Mouse (Mus musculus) lung, embryonic 16.5 days (tissue): ENCODE results near the gene Hist1h2bf. TPM values are rescaled to one million over a fixed set of nuclear protein-coding genes. Genes with fewer than 3 reads are reported as not detected.
"Not testable (repeated sequence)": the region's sequence is repeated elsewhere in the genome, so short reads cannot be mapped to it uniquely, and the experiment has no call there.

ENCODE experiments used
- ATAC-seq: fragments of 200-750 bp; cut with Nextera tagmentation; 2 replicates; pipeline ENCODE4 v1.8.0; 2017; ENCODE audit warnings: low read depth, mild to moderate bottlenecking, moderate library complexity
- H3K27ac ChIP-seq: fragments of 300-500 bp; sonication (generic); 2 replicates; pipeline ENCODE4 v1.5.1; 2014; ENCODE audit warnings: mild to moderate bottlenecking, control low read depth, low read length
- H3K27me3 ChIP-seq: fragments of 300-500 bp; sonication (generic); 2 replicates; pipeline ENCODE4 v1.6.1; 2014; ENCODE audit warnings: low read depth, low read length, mixed read lengths; ENCODE audit not compliant: control insufficient read depth, insufficient read depth
- H3K36me3 ChIP-seq: fragments of 300-500 bp; sonication (generic); 2 replicates; pipeline ENCODE4 v1.6.1; 2014; ENCODE audit warnings: low read length; ENCODE audit not compliant: control insufficient read depth, insufficient read depth
- H3K4me1 ChIP-seq: fragments of 300-500 bp; sonication (generic); replicated peaks from 2 replicates; pipeline ENCODE4 v1.6.1; 2014; ENCODE audit warnings: low read length, mixed read lengths; ENCODE audit not compliant: control insufficient read depth, insufficient read depth
- H3K4me2 ChIP-seq: fragments of 300-500 bp; sonication (generic); 2 replicates; pipeline ENCODE4 v1.6.1; 2014; ENCODE audit warnings: low read depth, low read length, control low read depth
- H3K4me3 ChIP-seq: fragments of 300-500 bp; sonication (generic); 2 replicates; pipeline ENCODE4 v1.5.1; 2014; ENCODE audit warnings: mild to moderate bottlenecking, low read length, control low read depth
- H3K9ac ChIP-seq: fragments of 300-500 bp; sonication (generic); 2 replicates; pipeline ENCODE4 v1.6.1; 2014; ENCODE audit warnings: low read length, control low read depth
- H3K9me3 ChIP-seq: fragments of 300-500 bp; sonication (generic); 2 replicates; pipeline ENCODE4 v1.6.1; 2016; ENCODE audit warnings: low read length; ENCODE audit not compliant: control insufficient read depth
- WGBS: fragments of 180-500 bp; shearing (Covaris S2); extraction: QIAGEN DNeasy Blood & Tissue Kit; methylation state at CpG from one replicate; pipeline ENCODE4 v1.1.7; 2014; 5-methylcytosine and 5-hydroxymethylcytosine counted together
- polyA plus RNA-seq: library from polyadenylated mRNA; unstranded; fragments of >200 nt; fragmentation: Nextera tagmentation; extraction: Ambion mirVana; gene quantifications from 2 replicates; pipeline ENCODE4 v1.2.1, GENCODE M21; 2015

Gene Hist1h2bf
- polyA plus RNA-seq, 1 experiment from 2014 or later: 4.8 TPM

- no peaks in the 10 kb centered on the region for H3K36me3 ChIP-seq
- peak overlapping the region; percentile 87 for H3K27ac ChIP-seq
- H3K4me1 ChIP-seq: no peaks in the 10 kb centered on the region
- H3K4me2 ChIP-seq: no peak overlapping the region
- 74% methylated on average over 7 of the region's 7 CpGs for WGBS
- H3K9me3 ChIP-seq: no peaks in the 10 kb centered on the region
- H3K4me3 ChIP-seq: no peak overlapping the region
- H3K27me3 ChIP-seq: no peaks in the 10 kb centered on the region
- ATAC-seq: no peak
- H3K9ac ChIP-seq: no peak overlapping the region
These were observed 18.6 kb upstream of the Hist1h2bf start for GRCm38 (mm10) chr13:23592614-23593013.

- not testable (repeated sequence) for H3K36me3 ChIP-seq, H3K27me3 ChIP-seq, ATAC-seq, H3K4me3 ChIP-seq, H3K4me1 ChIP-seq, H3K4me2 ChIP-seq, H3K9me3 ChIP-seq, H3K27ac ChIP-seq, H3K9ac ChIP-seq
- 82% methylated on average over 7 of the region's 7 CpGs for WGBS
These were observed 17.9 kb upstream of the Hist1h2bf start for GRCm38 (mm10) chr13:23591886-23592285.

GRCm38 (mm10) chr13:23591206-23591605, 17.2 kb upstream of the Hist1h2bf start:
- H3K36me3 ChIP-seq: no peaks in the 10 kb centered on the region
- H3K27me3 ChIP-seq: no peaks in the 10 kb centered on the region
- H3K9me3 ChIP-seq: no peaks in the 10 kb centered on the region
- no peak overlapping the region for H3K27ac ChIP-seq
- peaks cover 3% of the 10 kb centered on the region; the same call in 1 of the 2 replicates for H3K4me1 ChIP-seq
- H3K4me3 ChIP-seq: no peak overlapping the region
- no peak overlapping the region for H3K4me2 ChIP-seq
- ATAC-seq: no peak
- 90% methylated on average over 7 of the region's 7 CpGs for WGBS
- no peak overlapping the region for H3K9ac ChIP-seq

- WGBS: 0% methylated on average over 1 of the region's 1 CpGs
These were observed 12.9 kb upstream of the Hist1h2bf start for GRCm38 (mm10) chr13:23586940-23587225.

GRCm38 (mm10) chr13:23586099-23586939, 12.3 kb upstream of the Hist1h2bf start:
- Histone ChIP-seq H3K9me3 (no peaks in the 10 kb centered on the region), H3K4me1 (peaks cover 21% of the 10 kb centered on the region), H3K27me3 (no peaks in the 10 kb centered on the region), H3K36me3 (no peaks in the 10 kb centered on the region), H3K27ac (peak overlapping the region; percentile 98), H3K4me3 (peak overlapping the region; percentile 41), H3K4me2 (peak overlapping the region; percentile 70), H3K9ac (peak overlapping the region; percentile 69)
- no peak for ATAC-seq
- 1% methylated on average over 22 of the region's 22 CpGs for WGBS

More at GRCm38 (mm10) chr13:23586940-23587225, 12.9 kb upstream of the Hist1h2bf start:
- Histone ChIP-seq H3K9ac (peak overlapping the region; percentile 69), H3K27me3 (no peaks in the 10 kb centered on the region), H3K36me3 (no peaks in the 10 kb centered on the region), H3K27ac (peak overlapping the region; percentile 98), H3K9me3 (no peaks in the 10 kb centered on the region), H3K4me1 (peaks cover 21% of the 10 kb centered on the region), H3K4me3 (peak overlapping the region; percentile 41), H3K4me2 (peak overlapping the region; percentile 70)
- no peak for ATAC-seq

- Histone ChIP-seq H3K9ac (peak overlapping the region; percentile 80), H3K4me1 (peaks cover 26% of the 10 kb centered on the region), H3K4me2 (peak overlapping the region; percentile 83), H3K27ac (peak overlapping the region; percentile 98), H3K4me3 (peak overlapping the region; percentile 51)
- not testable (repeated sequence) for H3K9me3 ChIP-seq, H3K36me3 ChIP-seq, H3K27me3 ChIP-seq
- peak; percentile 87 for ATAC-seq
- 2% methylated on average over 29 of the region's 36 CpGs for WGBS
These were observed 11.6 kb upstream of the Hist1h2bf start for GRCm38 (mm10) chr13:23585442-23586098.

DNA sequence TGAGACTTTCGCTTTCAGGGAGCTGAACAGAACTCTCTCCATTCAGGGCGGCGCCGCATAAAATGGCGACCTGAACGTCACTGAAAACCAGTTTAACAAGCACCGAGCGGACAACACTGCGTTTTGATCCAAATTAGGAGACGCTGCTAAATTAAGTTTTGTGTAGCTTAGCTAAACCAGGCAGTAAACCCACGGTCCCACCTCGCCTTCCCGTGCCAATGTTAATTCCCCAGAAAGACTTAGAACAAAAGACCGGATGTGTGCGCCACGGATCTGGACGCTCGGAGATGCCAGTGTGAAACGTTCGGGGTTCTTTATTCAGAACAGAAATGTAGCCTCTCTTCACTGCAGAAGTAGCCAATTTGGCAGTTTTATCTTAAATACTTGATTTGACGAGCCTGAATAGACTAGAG, 11.0 kb upstream of the Hist1h2bf start:
- H3K27ac ChIP-seq: peak overlapping the region; percentile 98
- peak overlapping the region; percentile 80 for H3K9ac ChIP-seq
- H3K36me3 ChIP-seq: no peaks in the 10 kb centered on the region
- peaks cover 26% of the 10 kb centered on the region for H3K4me1 ChIP-seq
- no peaks in the 10 kb centered on the region for H3K27me3 ChIP-seq
- ATAC-seq: 0 out of 2 replicates have a peak, but pooled peaks have one; percentile 6
- H3K4me2 ChIP-seq: peak overlapping the region; percentile 83
- H3K9me3 ChIP-seq: no peaks in the 10 kb centered on the region
- WGBS: under 1% methylated on average over 21 of the region's 21 CpGs
- H3K4me3 ChIP-seq: peak overlapping the region; percentile 51

DNA sequence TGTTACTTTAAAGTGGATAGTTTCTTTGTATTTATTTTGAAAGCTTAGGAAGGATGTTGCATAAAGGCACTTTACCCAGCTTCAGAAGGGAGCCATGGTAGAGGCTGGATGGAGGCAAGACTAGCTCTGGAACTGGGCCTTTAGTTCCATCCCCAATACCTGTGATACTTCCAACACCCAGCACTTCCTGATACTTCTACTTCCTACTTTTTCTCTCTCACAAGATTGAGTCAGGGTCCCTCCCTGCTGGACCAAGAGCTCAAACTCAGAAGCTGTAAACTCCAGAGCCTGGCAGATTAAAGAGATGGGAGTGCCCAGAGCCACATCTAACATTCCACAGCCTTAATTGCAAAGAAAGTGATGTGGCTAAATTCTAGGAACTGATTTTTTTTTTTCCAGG, 10.3 kb upstream of the Hist1h2bf start:
- Histone ChIP-seq H3K4me2 (peak overlapping the region; percentile 83), H3K9me3 (no peaks in the 10 kb centered on the region), H3K27me3 (no peaks in the 10 kb centered on the region), H3K27ac (peak overlapping the region; percentile 98), H3K9ac (peak overlapping the region; percentile 80), H3K4me3 (peak overlapping the region; percentile 51), H3K36me3 (no peaks in the 10 kb centered on the region), H3K4me1 (peaks cover 26% of the 10 kb centered on the region)
- ATAC-seq: no peak

GRCm38 (mm10) chr13:23583387-23584068, 9.5 kb upstream of the Hist1h2bf start:
- 0 out of 2 replicates have a peak overlapping the region, but pooled peaks have one; percentile 26 for H3K9ac ChIP-seq
- H3K27me3 ChIP-seq: no peaks in the 10 kb centered on the region
- H3K4me3 ChIP-seq: no peak overlapping the region
- peak overlapping the region; percentile 94 for H3K27ac ChIP-seq
- peaks cover 26% of the 10 kb centered on the region for H3K4me1 ChIP-seq
- no peak for ATAC-seq
- H3K36me3 ChIP-seq: no peaks in the 10 kb centered on the region
- no peaks in the 10 kb centered on the region for H3K9me3 ChIP-seq
- H3K4me2 ChIP-seq: no peak overlapping the region; the same call in 1 of the 2 replicates
